Mouse (Mus musculus) heart, postnatal 4 days (tissue): ENCODE results near the gene Gjc3. TPM values are rescaled to one million over a fixed set of nuclear protein-coding genes. Genes with fewer than 3 reads are reported as not detected.
"Not testable (repeated sequence)": the region's sequence is repeated elsewhere in the genome, so short reads cannot be mapped to it uniquely, and the experiment has no call there.

ENCODE experiments used
- DNase-seq: peaks from one replicate; pipeline ENCODE4 v3.0.0; 2021
- total RNA-seq, 2 experiments: library from RNA; stranded (reverse); gene quantifications; 2 replicates each; pipeline ENCODE4 v1.2.3; 2021

The Gjc3 gene
- under 1 TPM; 0.29 to 0.61 TPM for total RNA-seq

- DNase-seq = no peak
Measured at GRCm38 (mm10) chr5:137962945-137963344, at the start of gene Gjc3. Gene Gjc3, minus strand, starts transcription at chr5:137963098.

GRCm38 (mm10) chr5:138012382-138012781, 49.5 kb upstream of the Gjc3 start:
- DNase-seq = no peak

- no peak for DNase-seq
Measured at GRCm38 (mm10) chr5:138009437-138009836, 46.5 kb upstream of the Gjc3 start.

- no peak for DNase-seq
Measured at GRCm38 (mm10) chr5:137986351-137986750, 23.5 kb upstream of the Gjc3 start.

- no peak for DNase-seq
Measured at GRCm38 (mm10) chr5:137981300-137981699, 18.4 kb upstream of the Gjc3 start, which contains the start of gene Azgp1. Gene Azgp1, plus strand, starts transcription at chr5:137981520.

GRCm38 (mm10) chr5:137979081-137979480, 16.2 kb upstream of the Gjc3 start:
- no peak for DNase-seq

GRCm38 (mm10) chr5:137977291-137977690, 14.4 kb upstream of the Gjc3 start:
- no peak for DNase-seq

GRCm38 (mm10) chr5:137975434-137975833, 12.5 kb upstream of the Gjc3 start:
- no peak for DNase-seq

GRCm38 (mm10) chr5:137974724-137975123, 11.8 kb upstream of the Gjc3 start:
- DNase-seq = no peak

GRCm38 (mm10) chr5:137973738-137974137, 10.8 kb upstream of the Gjc3 start:
- no peak for DNase-seq

- DNase-seq = no peak
Measured at GRCm38 (mm10) chr5:137973161-137973560, 10.3 kb upstream of the Gjc3 start.

GRCm38 (mm10) chr5:137966492-137966891, 3.6 kb upstream of the Gjc3 start:
- no peak for DNase-seq

- DNase-seq = no peak
Measured at GRCm38 (mm10) chr5:137956404-137956803, 6.5 kb downstream of the Gjc3 start.

- DNase-seq = peak; percentile 25
Measured at GRCm38 (mm10) chr5:137951218-137951617, 11.7 kb downstream of the Gjc3 start.

GRCm38 (mm10) chr5:137947303-137947702, 15.6 kb downstream of the Gjc3 start:
- DNase-seq = no peak

GRCm38 (mm10) chr5:137943133-137943532, 19.8 kb downstream of the Gjc3 start:
- DNase-seq = no peak

GRCm38 (mm10) chr5:137940948-137941347, 21.9 kb downstream of the Gjc3 start:
- no peak for DNase-seq

GRCm38 (mm10) chr5:137937238-137937637, 25.7 kb downstream of the Gjc3 start:
- DNase-seq = no peak

GRCm38 (mm10) chr5:137936486-137936885, 26.4 kb downstream of the Gjc3 start:
- DNase-seq = no peak

GRCm38 (mm10) chr5:137933934-137934333, 29.0 kb downstream of the Gjc3 start:
- DNase-seq = not testable (repeated sequence)

GRCm38 (mm10) chr5:137928439-137928838, 34.5 kb downstream of the Gjc3 start:
- no peak for DNase-seq

GRCm38 (mm10) chr5:137922171-137922570, 40.7 kb downstream of the Gjc3 start:
- DNase-seq = no peak

- DNase-seq = no peak
Measured at GRCm38 (mm10) chr5:137921532-137921931, 41.4 kb downstream of the Gjc3 start, which contains the start of gene Cyp3a13. Gene Cyp3a13, minus strand, starts transcription at chr5:137921619.

- no peak for DNase-seq
Measured at GRCm38 (mm10) chr5:137915550-137915949, 47.3 kb downstream of the Gjc3 start.

GRCm38 (mm10) chr5:137914508-137914907, 48.4 kb downstream of the Gjc3 start:
- DNase-seq = no peak
